Mouse (Mus musculus): Measurements from ENCODE around the gene 4931414P19Rik. TPM values are rescaled to one million over a fixed set of nuclear protein-coding genes. Genes with fewer than 3 reads are reported as not detected.
A peak's percentile ranks its signal among the peaks of the same experiment; 100 is the strongest.

The 4931414P19Rik gene
- total RNA-seq (2022) = 1 to 10 TPM; 4.7 to 6.3 (median 5.7) TPM

DNA sequence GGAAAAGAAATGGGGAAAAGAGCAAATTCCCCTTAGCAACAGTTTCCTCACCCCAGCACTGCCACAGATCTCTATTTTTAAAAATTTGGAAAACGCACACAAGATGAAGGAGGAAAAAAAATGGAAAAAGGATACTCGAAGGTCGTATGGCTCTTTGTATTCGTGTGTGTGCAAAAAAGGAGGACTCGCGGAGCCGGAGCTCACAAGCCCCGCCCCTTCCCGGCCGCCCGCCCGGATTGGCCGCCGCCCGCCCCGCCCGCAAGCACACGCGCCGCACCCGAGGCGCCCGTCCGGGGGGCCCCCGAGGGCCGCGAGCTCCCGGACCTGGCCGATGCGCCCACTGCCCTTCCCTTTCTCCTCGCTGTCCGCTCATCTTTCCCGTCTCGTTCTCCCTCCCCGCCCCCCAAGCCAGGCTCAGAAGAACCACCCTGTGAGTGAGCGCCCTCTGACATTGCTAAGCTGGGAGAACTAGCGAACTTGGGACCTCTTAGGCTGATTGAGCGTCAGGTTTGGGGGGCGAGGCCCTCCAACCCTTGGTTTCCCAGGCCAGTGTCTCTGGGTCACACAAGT, at the start of gene 4931414P19Rik:
Gene 4931414P19Rik (minus strand): TSS at position 242 of the 570 bp plus-strand sequence.
- peak in 1 of 2 experiments; percentile 54 for DNase-seq (ENCODE audit: low spot score in 2 of 2)

DNA sequence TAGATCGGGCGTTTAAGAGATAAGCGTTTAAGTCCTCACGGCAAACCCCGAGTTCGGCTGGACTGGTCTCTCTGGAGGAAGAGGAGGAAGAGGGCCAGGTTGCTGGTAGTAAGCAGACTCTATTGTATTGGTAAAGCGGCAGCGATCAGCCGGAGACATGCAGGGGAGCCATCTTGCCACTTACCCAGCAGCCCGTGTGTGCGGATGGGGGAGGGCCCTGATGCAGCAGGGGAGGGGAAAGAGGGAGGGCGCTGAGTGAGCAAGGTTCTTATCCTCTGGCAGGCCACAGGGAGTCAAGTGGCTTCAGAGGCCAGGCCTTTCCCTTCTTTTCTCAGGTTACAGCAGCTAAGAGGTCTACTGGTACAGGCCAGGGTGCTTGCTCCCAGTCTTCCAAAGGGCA, 47.7 kb upstream of the 4931414P19Rik start:
- peak; percentile 65 to 81 for DNase-seq (ENCODE audit: low spot score in 2 of 2)

DNA sequence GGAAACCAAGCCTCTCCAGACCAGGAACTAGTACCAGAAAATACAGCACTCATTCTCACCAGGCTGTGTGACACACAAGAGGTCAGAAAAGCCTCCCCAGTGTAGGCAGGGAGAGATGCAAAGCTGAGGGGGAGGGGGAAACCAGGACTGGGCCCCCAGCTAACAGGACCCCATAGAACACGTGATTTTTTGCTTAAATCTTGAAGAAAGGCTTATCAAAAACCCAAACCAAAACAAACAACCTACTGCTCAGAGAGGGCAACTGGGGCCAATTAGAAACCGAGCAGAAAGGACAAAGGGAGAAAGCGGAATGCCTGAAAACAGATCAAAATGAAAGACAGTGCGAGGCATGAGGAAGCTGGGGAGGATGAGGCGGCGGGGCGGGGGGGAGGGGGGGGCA, 47.0 kb upstream of the 4931414P19Rik start:
- no peak for DNase-seq (ENCODE audit: low spot score in 2 of 2)

DNA sequence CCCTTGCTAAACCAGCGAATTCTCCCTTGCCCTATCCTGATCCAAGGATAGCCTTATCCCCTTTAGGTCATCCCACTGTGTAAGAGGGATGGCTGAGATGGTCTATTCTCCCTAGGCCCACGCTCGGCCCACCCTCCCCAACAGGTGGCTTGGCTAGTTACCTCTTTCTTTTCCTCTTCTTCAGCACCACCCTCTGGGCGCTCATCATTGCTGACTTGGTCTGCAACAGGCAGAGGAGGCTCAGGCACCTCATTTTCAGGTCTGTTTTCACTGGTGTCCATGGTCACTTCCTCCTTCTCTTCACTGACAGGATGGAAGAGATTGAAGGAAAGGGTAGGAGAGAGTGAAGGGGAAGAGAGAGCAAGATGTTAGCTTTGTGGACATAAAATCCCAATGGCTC, 45.8 kb upstream of the 4931414P19Rik start:
- DNase-seq (ENCODE audit: low spot score in 2 of 2) = no peak

DNA sequence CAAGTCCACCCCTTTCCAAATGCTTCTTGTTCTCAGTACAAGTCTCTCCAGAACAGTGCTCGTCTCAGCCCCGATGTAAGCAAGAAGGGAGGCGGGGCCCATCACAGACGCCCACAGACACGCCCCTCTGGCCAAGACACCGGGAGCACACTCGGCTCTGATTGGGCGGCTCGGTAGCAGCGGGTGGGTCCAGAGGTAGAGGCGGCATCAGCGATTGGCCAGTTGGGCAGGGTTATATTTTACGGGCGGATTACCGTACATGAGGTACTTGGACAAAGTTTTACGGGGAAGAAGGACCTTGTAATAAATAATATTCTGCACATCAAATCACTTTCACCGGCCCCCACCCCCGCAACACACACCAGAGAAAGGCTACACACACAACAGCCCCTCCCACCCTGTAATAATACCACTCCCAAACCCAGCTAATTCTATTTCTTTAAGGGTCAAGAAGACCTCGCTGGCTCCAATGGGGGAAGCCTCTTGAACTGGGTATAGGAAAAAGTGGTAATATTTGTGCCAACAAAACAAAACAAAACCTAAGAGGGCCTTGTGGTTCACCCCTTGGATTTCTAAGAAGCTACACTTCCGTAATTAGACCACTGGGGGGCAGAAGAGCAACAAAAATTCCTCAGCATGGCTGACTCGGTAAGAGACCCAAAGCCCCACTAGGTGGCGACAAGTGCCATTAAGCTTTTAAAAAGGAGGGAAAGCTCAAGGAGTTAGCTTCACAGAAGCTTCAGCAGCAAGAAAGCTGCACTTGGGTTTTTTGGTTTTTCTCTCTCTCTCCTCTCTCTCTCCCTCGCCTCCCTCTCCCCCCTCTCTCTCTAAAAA, 45.0 kb upstream of the 4931414P19Rik start:
- peak; percentile 47 to 64 for DNase-seq (ENCODE audit: low spot score in 2 of 2)

DNA sequence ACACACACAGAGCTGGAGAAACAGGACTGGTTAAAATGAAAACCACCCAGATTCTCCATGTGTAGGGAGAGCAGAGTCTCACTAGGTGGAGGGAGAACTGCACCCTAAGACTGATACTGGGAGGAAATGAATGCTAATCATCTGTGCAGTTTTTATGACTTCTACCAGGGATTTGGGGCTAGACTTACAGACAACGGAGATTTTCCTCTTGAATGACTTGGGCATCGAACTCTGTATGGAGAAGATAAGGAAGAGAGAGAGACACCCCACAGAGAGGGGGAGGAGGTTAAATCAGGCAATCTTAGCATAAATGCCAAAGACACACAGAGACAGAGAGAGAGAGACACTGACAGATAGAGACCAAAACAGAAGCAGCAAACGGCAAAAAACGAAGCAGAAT, 42.1 kb upstream of the 4931414P19Rik start:
- DNase-seq (ENCODE audit: low spot score in 2 of 2) = no peak

DNA sequence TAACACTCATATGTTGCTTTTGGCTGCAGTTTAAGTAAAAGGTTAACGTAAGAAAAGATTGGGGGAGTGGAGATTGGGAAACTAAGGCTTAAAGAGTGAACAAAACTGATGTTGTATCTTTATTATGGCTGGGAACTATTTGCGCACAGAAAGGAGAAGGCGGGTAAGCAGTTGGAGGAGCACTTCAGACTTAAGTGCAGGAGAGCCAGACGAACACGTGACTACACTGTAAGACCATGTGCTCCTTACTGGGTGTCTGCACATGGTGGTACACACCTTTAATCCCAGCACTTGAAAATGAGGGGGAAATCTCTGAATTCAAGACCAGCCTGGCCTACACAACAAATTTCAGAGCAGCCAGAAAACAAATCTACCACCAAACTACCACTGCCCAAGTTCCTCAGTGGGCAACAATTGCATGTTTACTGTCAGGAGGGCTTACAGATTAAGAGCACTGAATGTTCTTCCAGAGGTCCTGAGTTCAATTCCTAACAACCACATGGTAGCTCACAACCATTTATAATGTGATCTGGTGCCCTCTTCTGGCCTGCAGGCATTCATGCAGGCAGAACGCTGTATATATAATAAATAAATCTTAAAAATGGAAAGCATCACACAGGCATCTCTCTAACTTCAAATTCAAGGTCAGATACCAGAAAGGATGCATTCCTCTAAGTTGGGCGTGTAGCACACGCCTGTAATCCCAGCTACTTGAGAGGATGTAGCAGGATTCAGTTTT, 41.3 kb upstream of the 4931414P19Rik start:
- DNase-seq (ENCODE audit: low spot score in 2 of 2) = no peak

DNA sequence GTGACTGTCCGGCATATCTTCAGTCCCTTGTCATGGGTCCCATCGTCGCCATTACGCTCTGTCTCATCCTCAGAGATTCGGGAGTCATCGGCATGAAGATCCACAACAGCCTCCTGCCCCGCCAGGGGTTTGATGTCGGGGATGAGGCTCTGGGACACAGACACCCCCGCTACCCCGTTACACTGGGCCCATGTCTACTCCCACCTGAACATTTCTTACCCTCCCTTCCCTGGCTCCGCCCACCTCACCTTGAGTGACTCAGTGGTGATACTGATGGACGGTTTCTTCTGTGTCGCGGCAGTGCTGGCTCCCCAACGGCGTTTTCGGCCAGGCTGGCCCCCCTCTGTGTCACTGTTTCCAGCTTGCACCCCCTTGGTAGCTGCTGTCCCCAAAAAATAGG, 40.7 kb upstream of the 4931414P19Rik start:
- DNase-seq (ENCODE audit: low spot score in 2 of 2) = no peak

DNA sequence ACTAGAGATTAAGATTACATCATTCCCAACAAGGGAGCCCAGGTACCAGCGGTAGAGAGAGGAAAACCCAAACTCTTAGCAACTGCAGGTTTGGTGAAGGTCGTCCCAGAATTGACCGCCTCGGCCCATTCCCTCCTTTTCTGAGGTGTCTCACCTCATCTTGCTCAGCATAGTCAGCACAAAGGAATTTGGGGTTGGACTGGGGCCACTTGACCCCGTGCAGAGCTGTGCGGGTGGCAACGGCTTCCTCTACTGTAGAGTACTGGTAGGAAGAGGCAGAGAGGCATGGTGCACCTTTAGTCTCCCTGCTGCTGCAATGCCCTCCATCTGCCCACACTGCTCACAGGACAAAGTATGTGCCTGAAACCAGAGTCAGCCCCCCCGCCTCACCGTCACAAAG, 38.5 kb upstream of the 4931414P19Rik start:
- no peak for DNase-seq (ENCODE audit: low spot score in 2 of 2)

DNA sequence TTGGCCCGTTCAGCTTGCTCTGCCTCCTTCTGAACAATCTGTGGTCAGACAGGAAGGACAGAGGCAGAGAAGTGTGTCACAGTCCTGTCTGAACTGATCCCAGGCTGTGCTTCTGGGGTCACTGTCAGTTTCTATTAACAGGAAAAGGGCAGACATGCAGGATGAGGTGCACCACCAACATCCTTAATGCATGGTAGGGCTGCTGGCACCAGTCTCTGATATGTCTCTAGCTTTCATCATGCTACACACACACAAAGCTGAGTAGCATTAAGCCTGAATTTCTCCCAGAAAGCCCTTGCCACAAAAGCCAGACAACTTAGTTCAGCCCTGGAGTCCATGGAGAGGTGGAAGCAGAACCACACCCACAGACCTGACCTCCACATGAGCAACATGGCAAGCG, 37.2 kb upstream of the 4931414P19Rik start:
- DNase-seq (ENCODE audit: low spot score in 2 of 2) = no peak

DNA sequence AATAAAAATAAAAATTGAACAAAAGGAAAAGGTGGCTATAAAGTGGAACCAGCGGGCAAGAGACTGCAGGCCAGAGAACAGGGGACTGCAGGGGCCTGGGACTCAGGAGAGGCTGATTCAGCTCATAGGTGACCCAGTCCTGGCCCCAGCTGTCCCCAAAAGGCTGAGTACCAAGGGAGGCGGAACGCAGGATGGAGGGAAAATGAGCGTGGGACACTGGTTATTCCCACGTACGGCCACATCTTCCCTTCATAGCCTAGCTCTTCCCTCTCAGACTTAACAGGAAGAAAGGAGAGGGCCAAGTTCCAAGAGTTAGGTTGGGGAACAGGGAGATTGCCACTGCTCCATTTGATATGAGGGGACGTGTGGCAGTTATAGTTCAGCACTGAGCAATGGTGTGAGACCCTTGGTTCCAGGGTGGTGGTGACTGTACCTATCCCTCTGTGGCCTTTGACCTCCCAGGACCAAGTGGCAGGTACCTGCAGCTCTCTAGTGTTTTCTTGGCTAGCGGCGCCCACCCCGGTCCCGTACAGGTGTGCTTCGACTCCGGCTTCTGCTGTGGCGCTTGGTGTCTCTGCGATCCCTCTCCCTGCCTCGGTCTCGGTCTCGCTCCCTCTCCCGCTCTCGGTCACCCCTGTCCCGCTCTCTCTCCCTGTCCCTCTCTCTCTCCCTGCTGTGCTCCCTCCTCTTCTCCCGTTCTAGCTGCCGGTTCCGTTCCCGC, 36.6 kb upstream of the 4931414P19Rik start:
- DNase-seq (ENCODE audit: low spot score in 2 of 2) = no peak

DNA sequence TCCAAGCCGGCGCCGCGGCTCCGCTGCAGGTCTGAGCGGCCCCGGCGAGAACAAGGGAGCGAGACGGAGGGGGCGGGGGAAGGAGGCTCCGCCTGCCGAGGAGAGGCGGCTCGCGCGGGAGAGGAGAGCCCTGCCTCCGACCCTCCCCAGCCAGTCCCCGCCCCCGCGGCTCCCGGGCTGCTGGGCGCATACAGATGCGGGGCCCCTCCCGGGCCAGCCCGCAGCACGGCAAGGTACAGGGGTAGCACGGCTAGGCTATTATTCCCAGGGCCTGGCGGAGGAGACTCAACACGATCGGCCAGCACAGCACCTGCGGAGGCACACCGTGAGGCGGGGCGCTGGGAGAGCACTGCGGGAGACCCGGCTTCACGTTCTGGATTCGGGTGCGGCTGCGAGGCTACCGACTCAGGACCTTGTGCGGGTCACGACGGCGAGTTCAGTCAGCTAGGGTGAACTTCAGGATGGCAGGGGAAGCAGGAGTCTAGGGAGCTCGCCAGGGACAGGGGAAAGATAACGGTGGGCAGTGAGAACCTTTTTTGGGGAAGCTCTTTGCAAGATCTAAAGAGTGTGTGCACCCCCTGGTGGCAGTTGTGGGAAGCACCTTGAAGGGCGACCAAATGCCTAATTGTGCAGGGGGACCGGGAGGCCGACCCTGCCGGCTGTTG, 35.6 kb upstream of the 4931414P19Rik start, which contains the start of gene Cdh24:
Gene Cdh24 (minus strand): TSS at position 60 of the 665 bp plus-strand sequence.
- peak; percentile 82 to 86 for DNase-seq (ENCODE audit: low spot score in 2 of 2)

DNA sequence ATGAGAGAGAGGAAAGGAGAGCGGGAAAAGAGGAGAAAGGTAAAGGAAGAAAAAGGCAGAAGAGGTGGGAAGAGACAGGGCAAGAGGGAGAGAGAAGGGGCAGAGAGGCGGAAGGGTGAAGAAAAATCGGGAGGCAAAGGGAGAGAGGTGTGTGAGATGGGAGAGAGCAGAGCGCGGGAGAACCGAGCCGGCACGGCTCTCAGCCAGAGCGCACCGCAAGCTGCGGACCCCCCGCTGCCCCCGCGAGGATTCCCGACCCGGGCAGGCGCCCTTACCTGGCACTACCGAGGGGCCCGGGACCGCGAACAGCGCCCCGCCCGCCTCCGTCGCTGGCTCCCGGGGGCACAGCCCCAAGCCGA, 35.1 kb upstream of the 4931414P19Rik start, which contains the start of gene Gm17606:
Gene Gm17606 (plus strand): TSS at position 7 of the 359 bp plus-strand sequence.
- DNase-seq (ENCODE audit: low spot score in 2 of 2) = no peak

DNA sequence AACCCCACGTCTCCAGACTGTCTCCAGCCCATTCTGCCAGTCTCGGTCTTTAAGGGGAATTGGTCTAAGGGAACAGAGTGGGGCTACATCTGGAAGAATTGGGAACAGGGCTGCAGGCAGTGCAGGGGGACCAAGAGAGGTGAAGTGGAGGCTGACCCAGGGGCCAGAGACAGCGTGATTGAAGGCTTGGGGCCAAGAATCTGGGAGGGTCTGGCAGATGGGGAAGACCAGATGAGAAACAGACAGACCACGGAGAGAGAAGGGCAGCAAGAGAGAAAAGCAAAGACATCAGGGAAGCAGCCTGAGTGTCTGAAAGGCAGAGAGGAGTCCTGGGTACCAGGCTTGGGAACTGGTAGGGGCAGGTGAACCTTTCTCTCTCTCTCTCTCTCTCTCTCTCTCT, 34.3 kb upstream of the 4931414P19Rik start:
- no peak for DNase-seq (ENCODE audit: low spot score in 2 of 2)

DNA sequence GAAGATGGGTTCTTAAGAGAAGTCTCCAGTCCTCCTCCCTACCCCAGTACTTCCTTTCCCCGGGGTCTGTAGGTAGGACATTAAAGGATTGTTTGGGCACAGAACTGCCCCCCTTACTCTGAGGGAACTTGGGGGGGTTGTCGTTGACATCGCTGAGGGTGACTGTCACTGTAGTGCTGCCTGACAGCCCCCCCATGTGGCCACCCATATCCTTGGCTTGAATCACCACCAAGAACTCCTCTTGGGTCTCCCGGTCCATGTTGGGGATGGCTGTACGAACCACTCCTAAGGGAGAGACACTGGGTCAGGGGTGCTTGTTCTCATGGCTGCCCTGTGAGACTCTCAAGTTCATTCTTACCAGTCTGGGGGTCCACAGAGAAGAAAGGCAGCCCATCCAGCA, 32.4 kb upstream of the 4931414P19Rik start:
- peak in 1 of 2 experiments; percentile 38 for DNase-seq (ENCODE audit: low spot score in 2 of 2)

DNA sequence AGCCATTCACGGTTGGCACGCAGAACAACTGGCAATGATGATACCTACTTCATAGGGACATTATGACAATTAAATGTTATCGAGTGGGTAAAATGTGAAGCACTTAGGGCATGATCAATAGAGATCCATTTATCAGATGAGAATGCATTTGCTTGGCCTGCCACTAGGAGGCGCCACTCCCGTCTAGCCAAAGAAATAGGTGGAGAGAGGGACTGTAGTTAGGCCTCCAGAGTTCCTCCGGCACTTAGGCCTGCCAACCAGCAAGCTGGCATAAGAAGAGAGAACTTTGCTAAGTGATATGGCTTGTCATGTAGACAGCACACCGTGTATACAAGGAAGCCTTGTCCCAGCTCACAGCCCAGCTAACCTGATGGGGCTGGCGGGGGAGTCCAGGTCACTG, 31.2 kb upstream of the 4931414P19Rik start:
- DNase-seq (ENCODE audit: low spot score in 2 of 2) = no peak

DNA sequence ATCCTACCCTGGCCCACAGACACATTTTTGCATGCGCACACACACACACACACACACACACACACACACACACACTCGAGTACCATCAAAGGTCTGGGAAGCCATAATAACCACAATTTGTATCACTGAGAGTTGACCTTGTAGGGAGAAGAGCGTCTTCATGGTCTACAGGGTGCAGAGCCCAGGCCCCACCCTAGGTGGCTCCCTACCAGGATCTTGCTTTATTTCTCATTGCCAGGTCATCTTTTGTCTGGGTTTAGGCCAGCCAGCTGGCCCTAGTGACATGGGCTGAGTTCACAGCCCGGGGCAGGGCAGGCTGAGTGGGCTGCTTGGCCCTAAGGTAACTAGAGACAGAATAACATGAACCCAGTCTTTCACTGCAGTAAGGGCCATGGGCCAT, 28.4 kb upstream of the 4931414P19Rik start:
- no peak for DNase-seq (ENCODE audit: low spot score in 2 of 2)

DNA sequence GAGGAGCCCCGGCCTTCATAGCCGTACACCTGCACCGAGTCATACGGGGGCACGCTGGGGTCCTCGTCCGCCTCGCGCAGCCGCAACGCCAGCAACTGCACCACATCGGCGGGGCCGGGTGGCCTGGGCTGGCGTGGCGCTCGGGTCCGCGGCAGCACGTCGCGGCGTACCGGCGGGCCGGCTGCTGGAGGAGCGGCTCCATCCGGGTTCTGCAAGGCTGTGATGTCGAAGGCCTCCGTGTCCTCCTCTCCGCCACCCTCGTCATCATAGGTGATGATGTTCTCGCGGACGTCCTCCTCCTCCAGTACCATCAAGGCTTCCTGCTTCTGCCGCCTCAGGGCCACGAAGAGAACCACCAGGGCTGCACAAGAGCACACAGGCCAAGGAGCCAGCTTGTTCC, 26.5 kb upstream of the 4931414P19Rik start:
- no peak for DNase-seq (ENCODE audit: low spot score in 2 of 2)

DNA sequence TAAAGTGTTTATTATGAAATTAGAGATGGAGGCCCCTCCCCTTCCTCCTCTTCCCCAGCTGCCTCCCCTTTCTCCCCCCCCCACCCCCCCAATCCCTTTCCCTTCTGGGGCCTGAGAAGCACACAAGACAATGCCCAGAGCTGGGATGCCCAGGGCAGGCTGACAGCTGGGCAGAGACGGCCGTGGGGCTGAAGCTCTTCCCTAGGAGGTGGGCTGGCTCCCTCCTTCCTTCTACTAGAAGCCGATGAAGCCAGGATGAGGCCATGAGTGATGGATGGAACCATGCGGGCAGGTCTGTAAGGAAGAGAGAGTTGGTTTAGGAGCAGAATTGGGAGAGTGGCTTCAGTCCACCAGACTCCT, 25.4 kb upstream of the 4931414P19Rik start:
- DNase-seq (ENCODE audit: low spot score in 2 of 2) = no peak

DNA sequence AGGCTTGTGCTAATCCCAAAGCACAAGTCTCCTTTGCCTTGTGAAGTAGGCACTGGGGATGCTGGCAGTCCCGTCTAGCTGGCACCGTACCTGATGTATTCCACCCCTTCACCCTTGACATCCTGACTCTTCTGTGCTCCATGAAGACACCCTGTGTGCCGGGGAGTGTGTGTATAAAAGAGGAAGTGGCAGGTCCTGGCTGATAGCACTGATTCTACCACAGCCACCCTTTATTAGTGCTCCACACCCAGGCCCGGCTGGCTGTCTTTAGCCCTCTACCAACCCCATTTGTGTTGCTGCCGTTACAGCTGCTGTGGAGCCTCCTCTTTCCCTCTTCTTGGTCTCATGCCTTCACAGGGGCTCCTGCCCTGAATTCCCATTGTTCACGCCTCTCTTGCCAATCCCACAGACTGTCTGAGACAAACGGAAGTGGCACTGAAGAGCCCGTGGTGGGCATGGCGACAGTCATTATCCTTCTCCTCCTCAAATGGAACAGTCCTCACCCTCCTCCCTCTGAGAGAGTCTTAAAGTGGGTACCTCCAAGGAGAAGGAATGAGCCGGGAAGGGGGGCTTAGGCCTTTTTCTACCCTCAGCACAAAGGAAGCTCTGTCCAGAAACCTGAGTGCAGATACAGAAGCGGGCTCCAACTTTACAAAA, 24.9 kb upstream of the 4931414P19Rik start:
- no peak for DNase-seq (ENCODE audit: low spot score in 2 of 2)

DNA sequence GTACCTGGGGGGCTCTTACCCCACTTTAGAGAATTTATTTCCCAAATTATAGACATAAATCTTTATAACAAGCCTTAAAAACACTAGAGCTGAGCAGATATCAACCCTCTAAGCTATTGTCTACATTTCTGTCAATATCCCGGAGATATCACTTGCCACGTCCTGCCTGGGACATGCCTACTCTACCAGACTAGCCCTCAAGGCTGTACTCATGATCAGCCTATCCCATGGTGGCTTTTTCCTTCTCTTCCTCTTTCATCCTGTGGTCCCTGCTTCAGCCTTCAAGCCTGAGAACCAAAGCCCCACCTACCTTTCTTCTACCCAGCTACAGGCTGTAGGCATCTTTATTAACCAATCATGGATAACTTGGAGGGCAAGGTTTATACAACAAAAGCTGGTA, 24.0 kb upstream of the 4931414P19Rik start:
- no peak for DNase-seq (ENCODE audit: low spot score in 2 of 2)
